Mouse (Mus musculus) hindlimb bud, embryonic 11.5 days (tissue): Measurements from ENCODE around the gene Kng2.
"Not testable (repeated sequence)": the region's sequence is repeated elsewhere in the genome, so short reads cannot be mapped to it uniquely, and the experiment has no call there.

Experiments
- DNase-seq: peaks from one replicate; pipeline ENCODE4 v3.0.0-alpha.2; 2012; ENCODE audit warnings: low read depth, low spot score; ENCODE audit errors: extremely low spot score

Gene Kng2

DNA sequence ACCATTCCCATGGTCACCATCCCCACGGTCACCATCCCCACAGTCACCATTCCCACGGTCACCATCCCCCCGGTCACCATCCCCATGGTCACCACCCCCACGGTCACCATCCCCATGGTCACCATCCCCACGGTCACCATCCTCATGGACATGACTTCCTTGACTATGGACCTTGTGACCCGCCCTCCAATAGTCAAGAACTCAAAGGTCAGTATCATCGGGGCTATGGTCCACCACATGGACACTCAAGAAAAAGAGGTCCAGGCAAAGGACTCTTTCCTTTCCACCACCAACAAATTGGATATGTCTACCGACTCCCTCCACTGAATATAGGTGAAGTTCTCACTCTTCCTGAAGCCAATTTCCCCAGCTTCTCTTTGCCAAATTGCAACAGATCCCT is 68.2 kb downstream of the Kng2 start:
- DNase-seq, result no peak

DNA sequence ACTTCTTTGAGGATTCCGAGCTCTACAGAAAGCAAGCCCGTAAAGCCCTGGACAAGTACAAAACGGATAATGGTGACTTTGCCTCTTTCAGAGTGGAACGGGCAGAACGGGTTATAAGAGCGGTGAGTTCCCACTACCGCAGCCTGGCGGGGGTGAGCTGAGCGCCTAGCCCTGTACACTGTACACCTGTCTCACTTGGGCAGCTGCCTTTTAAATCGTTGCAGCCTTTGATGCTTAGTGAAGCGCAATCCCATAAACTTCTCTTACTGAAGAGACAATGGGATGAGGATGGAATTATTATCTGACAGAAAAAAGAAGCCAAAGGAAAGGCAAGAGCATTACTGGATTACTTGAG is 73.2 kb downstream of the Kng2 start:
- DNase-seq, result no peak

DNA sequence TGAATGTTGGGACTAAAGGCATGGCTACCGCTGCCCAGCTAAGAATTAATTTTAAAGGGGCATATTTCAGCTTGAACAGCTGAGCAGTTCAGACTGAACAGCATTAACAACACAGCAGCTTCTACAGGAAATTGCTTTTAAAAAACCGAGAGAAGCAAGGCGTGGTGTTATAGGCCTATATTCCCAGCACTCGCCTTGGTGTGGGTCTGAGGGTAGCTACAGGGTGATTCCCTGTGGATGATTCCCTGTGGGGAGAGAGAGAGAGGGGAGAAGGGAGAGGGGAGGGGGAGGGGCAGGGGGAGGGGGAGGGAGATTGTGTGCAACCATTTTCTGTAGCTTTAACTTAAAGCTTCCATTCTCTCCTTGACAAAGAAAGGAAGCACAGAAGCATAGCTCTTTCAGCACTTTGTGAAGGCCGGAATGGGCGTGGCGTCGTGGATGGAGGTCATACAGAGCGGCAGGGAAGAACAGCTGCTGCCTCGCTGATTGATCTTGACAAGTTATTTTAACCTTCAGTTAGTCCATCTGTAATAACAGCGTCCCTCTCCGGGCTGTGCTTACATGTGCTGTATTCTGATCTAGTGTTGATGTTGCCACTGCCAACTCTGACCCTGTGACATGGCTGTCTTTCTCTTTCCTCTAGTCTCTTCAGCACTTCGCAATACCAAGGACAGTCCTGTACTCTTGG is 73.7 kb downstream of the Kng2 start:
- DNase-seq, result no peak

DNA sequence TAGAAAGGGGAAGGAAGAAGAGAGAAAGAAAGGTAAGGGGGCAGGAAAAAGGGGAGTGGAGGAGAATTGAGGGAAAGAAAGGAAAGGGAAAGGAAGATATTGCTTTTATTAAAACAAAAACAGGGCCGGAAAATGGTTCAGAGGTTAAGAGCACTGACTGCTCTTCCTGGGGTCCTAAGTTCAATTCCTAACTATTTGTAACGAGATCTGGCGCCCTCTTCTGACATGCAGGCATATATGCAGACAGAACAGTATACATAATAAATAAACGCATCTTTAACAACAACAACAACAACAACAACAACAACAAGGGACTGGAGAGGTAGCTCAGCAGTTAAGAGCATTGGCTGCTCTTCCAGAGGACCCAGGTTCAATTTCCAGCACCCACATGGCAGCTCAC is 76.2 kb downstream of the Kng2 start:
- no peak for DNase-seq

DNA sequence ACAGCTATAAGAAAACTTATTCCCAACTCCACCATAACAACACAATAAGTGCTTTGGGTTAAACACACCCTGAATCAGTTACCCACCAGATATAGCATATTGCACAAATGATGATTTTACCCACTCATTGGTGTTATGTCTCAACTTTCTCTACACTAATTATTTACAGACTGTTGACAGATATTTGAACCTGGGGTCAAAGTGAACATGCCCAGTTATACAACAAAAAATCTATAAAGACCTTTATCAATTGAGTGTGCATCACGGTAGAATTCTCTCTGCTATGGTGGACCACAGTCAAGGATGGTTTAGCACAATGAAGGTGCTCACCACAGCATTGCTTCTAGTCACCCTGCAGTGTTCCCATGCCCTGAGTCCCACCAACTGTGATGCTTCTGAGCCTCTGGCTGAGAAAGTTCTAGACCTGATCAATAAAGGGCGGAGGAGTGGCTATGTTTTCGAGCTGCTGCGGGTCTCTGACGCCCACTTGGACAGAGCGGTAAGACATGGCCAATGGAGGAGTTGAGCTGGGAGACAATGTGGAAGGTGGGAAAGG is 78.4 kb downstream of the Kng2 start, which contains the start of gene Hrg:
Gene Hrg (plus strand): TSS at position 233 of the 556 bp plus-strand sequence.
- no peak for DNase-seq

DNA sequence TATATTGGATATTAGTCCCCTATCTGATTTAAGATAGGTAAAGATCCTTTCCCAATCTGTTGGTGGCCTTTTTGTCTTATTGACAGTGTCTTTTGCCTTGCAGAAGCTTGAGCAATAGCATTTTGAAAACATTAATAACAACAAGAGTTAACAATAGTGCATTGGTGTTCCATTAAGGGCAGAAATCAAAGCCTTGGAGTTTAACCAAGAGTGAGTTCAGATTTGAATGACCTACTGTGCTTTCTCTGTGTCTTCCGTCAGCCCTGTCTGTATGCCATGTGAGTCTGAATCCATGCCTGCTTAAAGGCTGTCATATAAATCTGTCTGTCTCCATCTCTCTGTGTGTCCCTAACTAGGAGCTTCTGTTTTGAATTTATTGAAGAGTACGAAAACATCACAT is 81.9 kb downstream of the Kng2 start:
- no peak for DNase-seq

DNA sequence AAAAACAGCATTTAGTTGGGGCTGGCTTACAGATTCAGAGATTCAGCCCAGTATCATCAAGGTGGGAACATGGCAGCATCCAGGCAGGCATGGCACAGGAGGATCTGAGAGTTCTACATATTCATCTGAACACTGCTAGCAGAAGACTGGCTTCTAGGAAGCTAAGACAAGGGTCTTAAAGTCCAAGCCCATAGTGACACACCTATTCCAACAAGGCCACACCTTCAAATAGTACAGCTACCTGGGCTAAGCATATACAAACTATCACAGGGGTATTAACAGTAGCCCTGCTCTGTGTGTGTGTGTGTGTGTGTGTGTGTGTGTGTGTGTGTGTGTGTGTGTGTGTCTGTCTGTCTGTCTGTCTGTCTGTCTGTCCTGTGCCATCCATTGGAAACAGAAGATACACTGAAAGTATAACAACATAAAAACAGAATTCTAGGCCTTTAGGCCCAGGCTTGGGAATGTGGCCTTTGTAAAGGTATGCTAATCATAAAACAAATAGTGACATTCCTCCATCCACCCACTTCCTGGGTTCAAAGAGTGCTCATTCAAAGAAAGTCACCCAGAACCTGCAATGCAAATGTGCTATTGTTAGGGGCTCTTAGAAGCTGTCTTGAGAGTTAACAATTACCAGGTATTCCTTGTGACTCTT is 87.3 kb downstream of the Kng2 start:
- DNase-seq, result not testable (repeated sequence)

DNA sequence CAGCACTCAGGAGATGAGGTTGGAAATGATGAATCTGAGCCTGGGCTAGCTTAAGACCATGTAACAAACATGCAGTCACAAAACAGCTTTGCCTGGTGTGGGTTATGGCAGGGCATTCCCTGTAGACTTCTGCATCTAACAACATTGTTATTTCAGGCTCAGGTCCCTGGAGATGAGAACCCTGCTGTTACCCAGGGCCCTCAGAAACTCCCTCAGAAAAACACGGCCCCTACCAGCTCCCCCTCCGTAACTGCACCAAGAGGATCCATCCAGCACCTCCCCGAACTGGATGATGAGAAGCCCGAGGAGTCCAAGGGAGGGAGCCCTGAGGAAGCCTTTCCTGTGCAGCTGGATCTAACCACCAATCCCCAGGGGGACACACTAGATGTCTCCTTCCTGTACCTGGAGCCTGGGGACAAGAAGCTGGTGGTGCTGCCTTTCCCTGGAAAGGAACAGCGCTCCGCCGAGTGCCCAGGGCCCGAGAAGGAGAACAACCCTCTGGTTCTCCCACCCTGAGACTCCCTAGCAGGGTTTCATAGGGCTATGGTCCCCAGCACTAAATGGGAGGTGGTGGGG is 90.1 kb downstream of the Kng2 start:
- no peak for DNase-seq

DNA sequence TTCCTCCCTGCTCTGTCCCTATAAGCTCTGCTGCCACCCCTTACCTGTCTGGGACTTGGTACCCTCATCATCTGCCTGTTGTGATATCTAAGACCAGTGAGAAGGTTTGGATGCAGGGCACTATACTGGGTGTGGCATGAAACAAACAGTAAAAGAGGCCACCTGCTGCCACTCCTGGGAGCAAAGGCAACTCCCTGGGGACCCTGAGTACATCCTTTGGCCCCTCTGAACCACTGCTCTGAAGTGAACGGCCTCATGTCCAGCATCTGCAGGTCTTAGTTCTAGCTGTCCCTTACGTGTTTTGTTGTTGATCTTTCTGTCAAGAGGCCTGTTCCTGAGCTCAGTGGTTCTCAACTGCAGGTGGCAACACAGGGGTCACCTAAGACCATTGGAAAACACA is 90.7 kb downstream of the Kng2 start:
- DNase-seq, result no peak

DNA sequence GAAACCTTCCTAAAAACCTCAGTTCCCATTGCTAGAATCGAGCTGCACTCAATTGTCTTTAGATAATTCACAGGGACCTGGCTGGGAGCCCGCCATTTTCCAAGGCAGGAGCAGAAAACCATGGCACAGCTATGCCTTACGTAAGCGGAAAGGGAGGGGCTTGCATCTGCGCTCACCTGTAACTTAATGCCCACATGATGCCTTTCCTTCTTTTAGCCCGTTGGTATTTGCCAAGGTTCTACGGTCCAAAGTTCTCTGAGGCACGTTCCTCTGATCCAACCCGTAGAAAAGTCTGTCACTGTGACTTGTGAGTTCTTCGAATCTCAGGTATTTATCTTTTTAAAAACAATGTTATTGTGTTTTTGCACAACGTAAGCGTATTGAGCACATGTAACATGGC is 91.7 kb downstream of the Kng2 start:
- no peak for DNase-seq
